Mouse (Mus musculus) mesoderm, embryonic 11.5 days (tissue): ENCODE measurements around the gene Gm49630.
"Not testable (repeated sequence)": the region's sequence is repeated elsewhere in the genome, so short reads cannot be mapped to it uniquely, and the experiment has no call there.

ENCODE experiments used
- DNase-seq: peaks from one replicate; pipeline ENCODE4 v3.0.0-alpha.2; 2012; ENCODE audit warnings: low read depth, low spot score

The Gm49630 gene

DNA sequence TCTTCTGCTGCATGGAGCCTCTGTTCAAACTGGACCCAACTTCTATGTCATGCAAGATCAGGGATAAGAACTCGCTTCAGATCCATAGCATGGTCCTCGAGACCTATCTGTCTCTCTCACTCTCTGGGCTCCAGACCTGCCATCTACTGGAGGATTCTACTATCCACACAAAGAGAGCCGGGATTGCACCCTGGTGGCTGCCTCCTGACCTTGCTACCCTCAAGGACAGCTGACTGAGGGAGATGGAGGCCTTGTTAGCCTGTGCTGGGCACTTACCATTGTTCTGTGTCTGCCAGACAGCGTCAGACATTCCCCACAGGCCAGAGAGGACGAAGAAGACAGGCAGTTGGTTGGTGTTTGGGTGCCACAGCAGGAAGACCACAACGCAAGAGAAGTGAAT lies 2.4 kb downstream of the Gm49630 start:
- DNase-seq, result not testable (repeated sequence)

DNA sequence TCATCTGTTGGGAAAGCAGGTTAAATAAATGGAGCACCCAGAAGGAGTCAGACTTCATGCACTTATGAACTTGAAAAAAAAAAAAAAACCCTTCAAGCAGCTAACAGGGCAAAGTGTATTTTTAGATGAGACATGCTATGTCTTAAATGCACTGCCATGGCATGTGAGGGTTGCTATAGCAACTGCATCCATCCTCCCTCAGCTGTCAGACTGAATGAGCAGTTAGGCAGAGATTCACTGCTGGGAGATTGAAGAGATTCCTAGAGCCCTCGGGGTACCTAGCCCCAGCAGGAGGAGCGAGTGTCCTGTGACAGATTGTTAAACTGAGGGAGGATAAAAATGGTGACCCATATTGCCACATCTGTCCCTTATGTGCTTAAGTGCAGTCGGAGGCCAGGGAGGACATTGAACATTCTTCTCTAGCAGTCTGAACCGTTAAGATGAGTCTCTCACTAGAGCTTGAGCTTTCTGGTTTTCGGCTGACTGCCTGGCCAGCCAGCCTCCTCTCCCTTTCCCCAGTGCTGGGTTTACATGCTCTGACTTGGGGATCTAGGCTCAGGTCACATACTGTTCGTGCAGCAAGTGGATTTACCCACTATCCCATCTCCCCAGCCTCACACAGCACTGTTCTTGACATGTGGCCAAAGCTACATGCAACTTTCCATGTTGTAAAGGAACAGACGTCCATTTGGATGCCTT lies 5.0 kb downstream of the Gm49630 start:
- DNase-seq, result peak; percentile 2

DNA sequence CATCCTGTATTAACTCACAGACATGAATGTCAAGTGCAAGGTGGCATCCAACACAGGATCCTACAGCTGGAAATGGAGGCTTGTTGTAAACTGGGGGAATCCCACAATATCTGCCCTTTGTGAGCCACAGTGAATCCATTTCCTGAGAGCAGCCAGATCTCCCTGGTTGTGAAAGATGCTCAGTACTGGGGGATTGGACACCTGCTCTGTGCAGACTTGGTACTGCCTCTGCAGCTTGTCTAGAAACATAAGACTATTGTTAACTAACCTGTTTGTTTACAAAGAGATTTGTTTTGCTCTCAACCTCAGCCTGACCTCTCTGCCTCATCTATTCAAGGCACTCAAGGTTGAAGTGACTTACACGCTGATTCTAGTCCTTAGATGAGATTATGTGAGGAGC lies 5.5 kb downstream of the Gm49630 start:
- DNase-seq, result not testable (repeated sequence)

DNA sequence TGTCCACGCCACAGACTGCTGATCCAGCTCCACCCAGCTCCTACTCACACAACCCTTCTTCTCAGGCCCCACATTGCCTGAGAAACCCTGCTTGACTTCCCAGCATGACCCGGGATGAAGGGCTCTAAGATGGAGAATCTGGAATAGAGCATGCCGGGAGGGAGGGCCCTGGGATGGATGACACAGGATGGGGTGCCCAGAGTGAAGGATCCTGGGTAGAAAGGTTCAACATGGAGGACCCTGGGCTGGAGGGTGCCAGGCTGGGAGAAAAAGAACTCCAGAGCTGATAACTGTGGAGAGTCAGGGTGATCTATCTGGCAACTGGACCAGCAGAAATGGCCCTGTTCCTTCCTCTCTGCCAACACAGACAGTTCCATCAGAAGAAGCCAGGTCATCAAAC lies 6.2 kb downstream of the Gm49630 start:
- not testable (repeated sequence) for DNase-seq

DNA sequence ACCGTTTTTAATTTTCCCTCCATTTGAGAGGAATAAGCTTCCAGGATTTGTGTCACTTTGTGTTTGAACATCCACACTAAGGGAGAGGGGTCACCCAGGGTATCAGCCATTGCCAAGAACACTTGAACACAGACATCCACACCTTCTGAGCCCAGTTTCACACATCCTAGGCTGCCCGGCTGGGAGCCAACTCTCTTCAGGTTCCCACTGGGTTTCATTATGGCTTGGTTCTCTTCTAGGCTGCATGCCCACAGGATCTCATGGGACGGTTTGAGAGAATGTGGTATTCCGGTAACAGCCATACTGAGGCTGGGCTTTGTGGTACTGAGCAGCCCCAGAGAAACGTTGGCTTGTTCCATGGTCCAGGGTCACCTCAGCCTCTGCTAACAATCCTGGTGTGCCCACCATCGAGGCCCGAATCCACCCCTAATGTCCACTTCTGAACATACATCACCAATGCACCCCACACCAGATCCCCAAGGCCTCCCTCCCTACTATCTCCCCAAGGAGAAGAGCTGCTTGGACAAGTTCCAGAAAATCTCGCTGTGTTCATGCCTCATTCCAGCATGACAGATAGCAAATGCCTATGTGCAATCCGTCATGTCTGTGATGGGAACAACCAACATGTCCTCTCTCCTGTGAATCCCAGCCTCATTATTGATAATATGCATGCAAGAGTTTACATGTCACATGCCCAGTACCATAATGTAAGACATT lies 10.9 kb downstream of the Gm49630 start:
- DNase-seq, result not testable (repeated sequence)

DNA sequence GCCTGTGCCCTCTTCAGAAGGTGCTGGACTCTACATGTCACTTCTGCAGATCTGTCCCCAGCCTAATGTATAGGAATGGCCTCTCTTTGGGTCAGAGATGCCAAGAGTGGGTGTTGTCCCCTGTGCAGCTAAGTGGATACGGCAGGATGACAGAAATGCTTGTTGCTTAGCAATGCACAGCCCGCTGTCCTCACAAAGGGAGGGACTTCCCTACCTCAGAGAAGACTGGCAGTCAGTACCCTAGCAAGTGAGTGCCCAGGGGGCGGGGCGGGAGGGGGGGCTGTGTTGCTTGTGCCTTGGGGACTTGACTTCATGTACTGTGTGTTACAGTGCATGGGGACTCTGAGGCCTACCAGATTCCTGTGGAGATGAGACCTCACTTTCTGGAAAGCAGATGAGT lies 12.0 kb downstream of the Gm49630 start:
- not testable (repeated sequence) for DNase-seq

DNA sequence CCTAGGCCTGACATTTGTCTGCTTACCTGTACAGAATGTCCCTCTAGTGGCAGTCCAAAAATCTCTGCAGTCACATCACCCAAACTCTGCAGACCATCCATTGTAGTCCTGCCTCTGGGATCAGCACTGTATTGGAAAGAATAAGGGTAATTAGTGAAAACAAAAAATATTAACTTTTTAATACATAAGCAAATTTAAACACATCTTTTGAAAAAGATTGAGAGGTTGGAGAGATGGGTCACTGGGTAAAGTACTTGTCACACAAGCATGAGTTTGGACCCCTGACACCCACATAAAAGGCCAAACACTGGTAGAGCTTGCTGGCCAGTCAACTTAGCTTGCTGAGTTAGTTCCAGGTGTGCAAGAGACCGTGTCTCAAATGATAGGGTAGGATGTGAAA lies 19.2 kb downstream of the Gm49630 start, which contains the start of gene Ttll2:
Ttll2 (minus strand) TSS at position 101 of the 400 bp plus-strand sequence.
- DNase-seq, result not testable (repeated sequence)

DNA sequence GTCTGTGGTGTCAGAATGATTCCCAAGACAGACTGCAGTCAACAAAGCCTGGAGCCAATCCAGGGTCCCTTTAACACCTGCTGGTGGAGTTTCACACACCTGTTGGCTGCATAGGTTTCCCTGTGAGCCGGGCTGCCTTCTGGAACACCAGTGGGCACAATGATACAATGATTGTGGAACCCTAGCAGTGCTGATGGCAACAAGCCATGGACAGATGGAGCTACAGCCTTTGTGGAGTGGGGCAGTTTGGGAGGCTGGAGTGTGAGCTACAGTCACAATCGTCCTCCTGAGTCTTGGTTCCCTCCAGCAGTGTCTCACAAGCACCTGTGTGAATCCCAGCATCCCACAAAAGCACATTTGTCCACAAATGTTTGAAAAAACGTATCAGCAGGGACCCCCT lies 23.0 kb downstream of the Gm49630 start:
- DNase-seq, result not testable (repeated sequence)

DNA sequence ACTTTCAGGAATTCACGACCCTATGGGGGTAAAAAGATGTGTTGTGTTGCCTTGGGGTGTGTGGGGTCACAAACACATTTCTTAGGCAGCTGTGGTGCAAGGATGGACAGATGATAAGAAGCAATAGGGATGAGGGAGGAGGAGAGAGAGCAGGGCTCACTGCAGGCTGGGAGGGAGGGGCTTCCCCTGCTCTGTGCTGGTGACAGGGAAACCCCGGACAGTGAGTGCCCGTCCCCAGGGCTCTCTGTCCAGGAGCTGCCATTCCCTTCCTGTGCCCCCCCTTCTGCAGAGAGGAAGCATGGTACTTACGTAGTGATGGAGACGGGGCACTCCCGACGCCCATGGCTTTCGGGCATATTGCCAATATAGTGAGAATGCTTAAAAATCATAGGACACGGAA lies 34.4 kb downstream of the Gm49630 start:
- DNase-seq, result not testable (repeated sequence)

DNA sequence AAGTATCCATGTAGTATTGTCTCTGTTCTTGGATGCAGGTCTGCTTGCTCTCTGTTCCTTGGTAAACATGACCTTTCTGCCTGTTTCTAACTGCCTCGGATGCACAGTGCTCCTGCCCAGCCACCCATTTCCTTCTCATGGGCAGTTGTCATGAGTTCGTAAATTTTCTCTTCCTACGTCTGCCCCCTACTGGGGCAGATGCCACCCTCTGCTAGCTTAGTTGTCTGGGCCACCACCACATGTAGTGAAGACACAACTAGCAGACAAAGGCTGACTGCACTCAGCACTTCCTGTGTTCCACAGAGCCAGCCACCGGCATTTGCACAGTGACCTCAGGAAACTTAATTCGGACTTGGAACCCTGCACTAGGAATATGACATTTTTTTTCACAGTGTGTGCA lies 39.0 kb downstream of the Gm49630 start:
- not testable (repeated sequence) for DNase-seq

DNA sequence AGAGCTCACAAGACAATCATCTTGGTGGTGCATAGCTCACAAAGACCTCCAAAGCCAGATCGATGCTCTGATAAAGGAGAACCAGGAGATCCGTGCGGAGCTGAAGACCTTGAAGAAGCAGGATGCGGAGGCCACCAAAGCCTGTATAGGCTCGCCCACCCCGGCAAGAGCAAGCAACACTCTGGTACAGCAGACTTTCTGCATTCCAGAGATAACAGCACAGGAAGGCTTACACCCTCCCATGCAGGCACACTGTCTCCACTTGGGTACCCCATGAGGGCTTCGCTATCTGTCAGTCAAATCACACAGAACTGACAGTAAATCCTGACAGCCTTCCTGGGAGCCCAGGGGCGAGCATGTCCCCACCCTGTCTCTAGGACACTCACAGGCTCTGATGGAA lies 45.4 kb downstream of the Gm49630 start:
- DNase-seq, result not testable (repeated sequence)

DNA sequence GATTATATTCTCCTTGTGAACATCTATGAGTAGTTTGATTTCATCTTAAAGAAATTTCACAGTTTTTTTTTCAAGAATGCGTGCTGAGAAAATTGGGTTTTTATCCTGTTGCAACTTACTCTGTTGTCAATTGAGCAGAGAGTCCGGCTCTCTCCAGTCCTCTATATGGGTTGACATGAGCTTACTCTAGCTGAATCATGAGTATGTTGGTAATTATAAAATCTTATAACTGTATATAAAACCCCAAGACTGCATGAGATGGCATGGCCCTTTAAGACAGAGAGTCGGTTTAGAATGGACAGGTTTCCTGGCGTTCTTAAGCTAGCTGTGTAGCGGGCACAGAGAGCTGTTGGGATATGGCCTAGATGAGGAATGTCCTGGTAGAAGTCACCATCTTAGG lies 47.4 kb downstream of the Gm49630 start, which contains the start of gene Tcp10a:
Tcp10a (plus strand) TSS at position 301 of the 400 bp plus-strand sequence.
- DNase-seq, result not testable (repeated sequence)

DNA sequence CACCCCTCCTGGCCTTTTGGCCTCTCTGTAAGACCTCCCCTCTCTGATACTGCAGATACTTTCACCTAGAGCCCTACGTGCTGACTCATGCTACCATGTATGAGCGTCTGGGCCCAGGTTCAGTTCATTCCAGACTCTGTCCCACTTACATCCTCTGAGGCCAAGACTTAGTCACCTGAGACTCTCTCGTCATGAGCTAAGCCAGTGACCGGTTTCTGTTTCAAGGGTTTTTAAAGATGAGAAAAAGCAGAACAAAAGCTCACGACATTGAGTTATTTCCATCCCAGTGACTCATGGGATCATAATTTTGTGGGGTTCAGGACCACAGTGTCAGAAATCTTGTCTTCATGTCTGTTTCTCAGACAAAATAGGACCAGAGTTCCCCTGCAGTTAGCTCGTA lies 52.0 kb downstream of the Gm49630 start:
- not testable (repeated sequence) for DNase-seq

DNA sequence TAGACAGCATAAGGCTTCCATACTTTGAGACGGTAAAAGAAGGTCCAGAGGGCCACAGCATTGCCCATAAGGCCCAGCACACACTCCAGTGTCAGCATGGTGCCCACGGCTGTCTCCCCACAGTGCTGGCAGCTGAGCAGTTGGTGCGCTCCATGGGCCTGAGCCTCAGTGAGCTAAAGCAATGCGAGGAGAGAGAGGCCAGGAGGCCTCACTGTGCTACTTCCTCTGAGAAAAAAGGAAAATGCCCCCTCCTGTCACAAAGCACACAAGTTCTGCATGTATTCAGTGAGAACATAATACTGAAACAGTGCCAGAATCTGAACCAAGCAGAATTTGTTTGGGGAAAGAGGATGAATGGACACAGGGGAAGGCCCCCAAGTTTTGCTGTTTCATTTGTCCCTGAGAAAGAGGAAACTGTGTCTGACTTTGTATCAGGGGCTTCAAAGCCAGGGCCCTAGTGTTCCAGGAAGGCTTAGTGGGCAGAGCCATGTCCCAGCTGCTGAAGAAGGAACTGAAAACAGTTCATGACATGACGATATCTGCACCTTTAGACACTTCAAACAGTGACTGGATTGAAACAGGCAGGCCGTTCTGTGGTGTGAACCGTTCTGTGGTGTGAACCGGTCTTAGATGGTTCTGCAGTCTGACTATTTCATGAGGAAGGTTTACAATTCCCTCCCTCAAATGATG lies 55.9 kb downstream of the Gm49630 start:
- not testable (repeated sequence) for DNase-seq

DNA sequence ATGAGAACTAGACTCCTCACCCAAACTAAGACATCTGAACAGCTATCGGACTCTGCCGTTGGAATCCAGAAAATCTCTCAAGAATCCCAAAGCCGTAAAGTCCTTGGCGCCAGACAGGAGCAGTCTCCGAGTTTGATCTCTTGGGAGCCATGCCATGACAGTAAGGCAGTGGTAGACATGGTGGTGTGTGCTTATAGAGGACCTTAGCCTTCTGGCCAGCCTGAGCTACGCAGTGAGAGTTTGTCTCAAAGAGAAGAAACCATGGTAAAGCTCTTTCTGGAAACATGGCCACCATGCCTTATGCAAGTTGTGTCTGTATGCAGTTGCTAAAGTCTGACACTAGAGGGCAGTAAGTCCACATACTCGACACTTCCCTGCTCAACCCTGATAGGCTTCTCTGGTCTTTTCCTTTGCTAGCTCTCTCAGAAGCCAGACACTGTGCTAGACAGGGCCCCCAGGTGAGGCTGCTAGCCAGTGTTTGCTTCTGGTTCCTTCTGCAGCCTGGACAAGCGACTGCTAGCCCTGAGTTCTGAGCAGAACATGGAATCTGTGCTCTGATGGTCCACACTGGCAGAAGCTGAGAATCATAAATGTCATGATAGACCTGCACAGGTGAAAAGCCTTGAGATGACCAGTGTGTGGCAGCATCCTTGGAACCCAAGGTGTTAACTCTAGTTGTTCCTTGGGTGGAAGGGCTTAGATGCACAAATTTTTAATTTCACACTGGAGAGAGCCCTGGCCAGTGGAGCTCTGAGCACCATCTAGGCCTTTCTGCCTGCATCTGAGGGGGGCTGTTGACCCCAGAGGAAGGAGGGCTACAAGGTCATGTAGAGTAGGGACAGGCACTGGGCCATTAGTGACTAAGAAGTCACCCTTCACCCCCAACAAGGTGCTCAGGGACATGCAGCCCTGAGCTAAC lies 65.2 kb downstream of the Gm49630 start:
- not testable (repeated sequence) for DNase-seq
